Mouse (Mus musculus) kidney, postnatal 10 days (tissue): ENCODE results near the gene Poc1a.

ENCODE experiments used
- DNase-seq: peaks from one replicate; pipeline ENCODE4 v3.0.0; 2021; ENCODE audit warnings: mixed read lengths

Poc1a gene

GRCm38 (mm10) chr9:106368112-106368717 lies 87.4 kb downstream of the Poc1a start, which contains the start of gene Dusp7:
Dusp7 (plus strand) TSS chr9:106368632.
- peak; percentile 93 for DNase-seq

- peak; percentile 75 for DNase-seq
Measured at GRCm38 (mm10) chr9:106368831-106369501, 88.1 kb downstream of the Poc1a start.

- peak; percentile 61 for DNase-seq
Measured at GRCm38 (mm10) chr9:106369801-106370485, 89.1 kb downstream of the Poc1a start.

- DNase-seq, result no peak
Measured at GRCm38 (mm10) chr9:106370620-106371383, 89.9 kb downstream of the Poc1a start.

GRCm38 (mm10) chr9:106371384-106371671 lies 90.5 kb downstream of the Poc1a start:
- no peak for DNase-seq

- DNase-seq, result peak; percentile 93
Measured at GRCm38 (mm10) chr9:106371776-106372175, 90.9 kb downstream of the Poc1a start.

GRCm38 (mm10) chr9:106372431-106373412 lies 91.9 kb downstream of the Poc1a start:
- no peak for DNase-seq

- DNase-seq, result no peak
Measured at GRCm38 (mm10) chr9:106373973-106374372, 93.1 kb downstream of the Poc1a start.

GRCm38 (mm10) chr9:106377247-106377646 lies 96.4 kb downstream of the Poc1a start:
- DNase-seq, result no peak

GRCm38 (mm10) chr9:106378045-106378444 lies 97.2 kb downstream of the Poc1a start:
- DNase-seq, result no peak

GRCm38 (mm10) chr9:106378753-106379152 lies 97.9 kb downstream of the Poc1a start:
- DNase-seq, result no peak

GRCm38 (mm10) chr9:106386181-106386864 lies 105.5 kb downstream of the Poc1a start:
- DNase-seq, result no peak

- DNase-seq, result no peak
Measured at GRCm38 (mm10) chr9:106392828-106393527, 112.1 kb downstream of the Poc1a start.

GRCm38 (mm10) chr9:106393548-106393947 lies 112.7 kb downstream of the Poc1a start:
- DNase-seq, result no peak

GRCm38 (mm10) chr9:106394649-106395602 lies 114.1 kb downstream of the Poc1a start:
- DNase-seq, result peak; percentile 58

- no peak for DNase-seq
Measured at GRCm38 (mm10) chr9:106397733-106398132, 116.9 kb downstream of the Poc1a start.

GRCm38 (mm10) chr9:106398667-106399311 lies 117.9 kb downstream of the Poc1a start:
- no peak for DNase-seq

- no peak for DNase-seq
Measured at GRCm38 (mm10) chr9:106399808-106400207, 118.9 kb downstream of the Poc1a start.
